Mouse (Mus musculus) Patski (cell line): ENCODE measurements around the gene Ptprn2. TPM values are rescaled to one million over a fixed set of nuclear protein-coding genes. Genes with fewer than 3 reads are reported as not detected.

Experiments used
- ATAC-seq: fragments of 100-300 bp; one replicate; pipeline ENCODE4 v1.8.0; 2021
- CTCF ChIA-PET: fragments of 350-600 bp; sonication (Branson Sonifier 250); formaldehyde crosslinking; loops from one replicate; lab custom pipeline; 2022; ENCODE audit warnings: inconsistent platforms; lab: Charles Lee
- POLR2A ChIA-PET: fragments of 350-600 bp; sonication (Branson Sonifier 250); formaldehyde crosslinking; loops from one replicate; lab custom pipeline; 2022; ENCODE audit warnings: antibody characterized with exemption, inconsistent platforms; lab: Charles Lee
- DNase-seq: peaks from one replicate; pipeline ENCODE4 v3.0.0-alpha.2; 2011; ENCODE audit warnings: low read depth, low spot score
- H3K27me3 ChIP-seq: fragments of 371-371 bp; one replicate; pipeline ENCODE4 v1.5.1; 2021
- CTCF ChIP-seq: fragments of 100-300 bp; IDR thresholded peaks from one replicate; pipeline ENCODE4 v1.5.1; 2021
- in situ Hi-C: fragments of 300-500 bp; cut with MboI; formaldehyde crosslinking; loops from 3 replicates; pipeline ENCODE4 v1.11.1; 2018; ENCODE audit warnings: low pct_unique_long_range_greater_than_20kb, mixed read lengths
- polyA plus RNA-seq: library from polyadenylated mRNA; unstranded; gene quantifications from one replicate; pipeline ENCODE4 v1.2.3, GENCODE M21; 2021

Ptprn2 gene
- polyA plus RNA-seq, 1 experiment from 2014 or later, result not detected

- ChIA-PET CTCF (no interaction called here), POLR2A (no interaction called here)
- DNase-seq (no peak), ATAC-seq (no peak)
- in situ Hi-C loops, result no loop called here
- peaks cover 6% of the 10 kb centered on the region for H3K27me3 ChIP-seq
- no peak for TF ChIP-seq CTCF
Observed at GRCm38 (mm10) chr12:117235114-117235513, 749.6 kb downstream of the Ptprn2 start.

GRCm38 (mm10) chr12:117236020-117236734, 750.7 kb downstream of the Ptprn2 start:
- ATAC-seq (no peak), DNase-seq (no peak)
- CTCF ChIA-PET, result interaction anchor here (1.1 kb wide), 1 partner anchor 10 kb away, joined by 3 read pairs; no protein-coding TSS in a partner anchor
- H3K27me3 ChIP-seq, result peaks cover 6% of the 10 kb centered on the region
- TF ChIP-seq CTCF, result no peak
- POLR2A ChIA-PET, result no interaction called here
- in situ Hi-C loops, result no loop called here

- DNase-seq, result no peak
- CTCF ChIA-PET, result interaction anchor here (1.1 kb wide), 1 partner anchor 11 kb away, joined by 3 read pairs; no protein-coding TSS in a partner anchor
- ATAC-seq, result no peak
- H3K27me3 ChIP-seq, result peaks cover 6% of the 10 kb centered on the region
- in situ Hi-C loops, result no loop called here
- POLR2A ChIA-PET, result no interaction called here
- TF ChIP-seq CTCF, result no peak
Observed at GRCm38 (mm10) chr12:117236981-117237380, 751.5 kb downstream of the Ptprn2 start.

GRCm38 (mm10) chr12:117239927-117240715, 754.6 kb downstream of the Ptprn2 start:
- no peak for TF ChIP-seq CTCF
- in situ Hi-C loops, result no loop called here
- H3K27me3 ChIP-seq, result no peaks in the 10 kb centered on the region
- POLR2A ChIA-PET, result no interaction called here
- ATAC-seq (no peak), DNase-seq (no peak)
- CTCF ChIA-PET, result no interaction called here

GRCm38 (mm10) chr12:117242181-117242580, 756.7 kb downstream of the Ptprn2 start:
- H3K27me3 ChIP-seq, result no peaks in the 10 kb centered on the region
- ATAC-seq (no peak), DNase-seq (no peak)
- ChIA-PET POLR2A (no interaction called here), CTCF (no interaction called here)
- in situ Hi-C loops, result no loop called here
- TF ChIP-seq CTCF, result no peak

DNA sequence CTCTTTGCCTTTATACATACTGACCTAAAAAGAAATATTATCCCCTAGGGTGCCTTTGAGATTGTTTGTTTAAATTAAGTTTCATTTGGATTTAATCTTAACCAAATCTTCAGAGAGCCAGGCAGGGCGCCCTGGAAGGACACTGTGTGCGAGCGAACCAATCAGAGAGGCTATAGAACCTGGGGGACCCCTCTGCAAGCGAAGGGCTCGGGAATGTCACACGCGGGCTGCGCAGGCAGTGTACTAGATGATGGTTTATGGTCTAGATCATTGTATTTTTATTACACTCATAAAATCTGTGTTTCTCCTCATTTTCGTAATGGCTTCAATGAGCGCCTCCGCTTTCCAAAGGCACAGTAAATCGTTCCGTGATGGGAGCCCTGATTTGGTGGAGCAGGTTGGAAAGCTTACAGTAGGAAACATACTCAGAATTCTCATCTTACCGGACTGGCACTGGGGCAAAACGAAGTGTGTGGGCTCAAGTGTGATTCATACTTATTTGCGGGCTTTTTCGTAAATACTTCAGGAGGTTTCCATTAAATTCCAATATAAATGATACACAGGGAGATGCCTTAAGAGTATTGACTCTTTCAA, 760.5 kb downstream of the Ptprn2 start:
- ATAC-seq, result no peak
- ChIA-PET POLR2A (no interaction called here), CTCF (no interaction called here)
- TF ChIP-seq CTCF, result no peak
- DNase-seq, result no peak
- H3K27me3 ChIP-seq, result peaks cover 7% of the 10 kb centered on the region
- in situ Hi-C loops, result no loop called here

DNA sequence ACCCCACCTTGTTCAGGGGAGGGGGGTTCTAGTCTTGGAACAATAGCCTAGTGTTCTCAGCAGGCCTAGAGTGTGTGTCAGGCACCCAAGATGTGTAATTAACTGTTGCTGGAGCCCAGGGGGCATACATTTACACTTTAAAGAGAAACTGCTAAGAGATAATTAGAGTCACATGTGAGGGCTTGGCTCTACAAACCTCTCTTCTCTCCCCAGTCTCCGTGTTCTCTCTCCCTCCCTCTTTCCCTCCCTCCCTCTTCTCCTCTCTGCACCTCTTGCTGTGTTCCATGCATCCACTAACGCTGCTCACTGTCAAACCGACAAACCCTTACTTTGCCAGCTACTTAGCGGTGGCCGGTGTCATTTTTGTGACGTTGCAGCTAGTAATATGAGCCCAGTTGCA, 764.9 kb downstream of the Ptprn2 start:
- in situ Hi-C loops, result no loop called here
- DNase-seq (no peak), ATAC-seq (no peak)
- peaks cover 11% of the 10 kb centered on the region for H3K27me3 ChIP-seq
- CTCF ChIA-PET, result no interaction called here
- TF ChIP-seq CTCF, result no peak
- POLR2A ChIA-PET, result no interaction called here

DNA sequence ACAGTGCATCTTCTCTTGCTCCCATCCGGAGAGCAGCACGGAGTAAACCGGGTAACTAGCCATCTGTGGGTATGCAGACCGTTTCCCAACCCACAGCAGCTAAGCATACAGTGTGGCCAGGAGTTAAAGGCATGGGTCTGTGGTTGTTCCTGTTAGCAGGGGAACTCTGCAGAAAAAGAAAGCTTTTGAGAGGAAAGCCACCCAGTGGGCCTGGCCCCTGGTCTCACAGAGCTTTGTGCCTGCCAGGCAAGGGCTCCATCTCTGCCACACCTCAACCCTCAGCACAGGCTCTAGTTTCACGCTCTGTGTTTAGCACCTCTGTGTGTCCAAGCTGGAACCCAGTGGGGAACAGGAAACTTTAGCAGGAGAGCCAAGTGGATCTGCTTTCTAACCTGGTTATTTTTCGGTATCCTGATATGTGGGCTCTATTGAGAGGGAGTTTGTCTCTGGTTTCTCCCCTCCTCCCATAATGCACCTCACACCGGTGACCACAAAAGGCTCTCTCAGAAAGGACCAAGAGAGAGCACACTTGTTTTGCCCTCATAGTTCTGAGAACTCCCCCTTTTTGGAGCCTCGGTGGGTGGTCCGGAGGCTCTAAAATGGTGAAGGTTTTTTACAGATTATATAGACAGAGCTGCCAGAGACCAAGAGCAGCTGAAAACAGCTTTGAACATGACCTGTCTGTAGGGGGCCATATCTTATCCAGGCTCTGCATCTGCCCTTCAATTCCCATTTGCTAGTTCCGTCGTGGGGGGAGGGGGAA, 766.3 kb downstream of the Ptprn2 start:
- no peak for DNase-seq
- H3K27me3 ChIP-seq, result peaks cover 11% of the 10 kb centered on the region
- TF ChIP-seq CTCF, result no peak
- ChIA-PET CTCF (no interaction called here), POLR2A (no interaction called here)
- no peak for ATAC-seq
- in situ Hi-C loops, result no loop called here

DNA sequence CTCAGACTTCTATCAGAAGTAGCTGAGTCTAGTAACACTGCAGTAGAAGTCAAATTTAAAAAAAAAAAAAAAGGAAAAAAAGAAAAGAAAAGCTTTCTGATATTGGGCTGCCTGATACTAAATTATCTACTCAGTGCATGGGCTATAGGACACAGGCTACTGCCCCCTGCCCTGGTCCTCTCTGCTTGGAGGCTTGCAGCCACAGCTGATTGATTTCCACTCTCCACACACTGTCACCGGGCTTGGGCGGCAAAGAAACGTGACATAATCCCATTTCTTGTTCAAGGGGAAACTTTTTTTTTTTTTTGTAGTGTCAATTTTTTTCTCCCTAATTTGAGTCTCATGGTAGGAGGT, 766.9 kb downstream of the Ptprn2 start:
- ATAC-seq (no peak), DNase-seq (no peak)
- in situ Hi-C loops, result no loop called here
- peaks cover 11% of the 10 kb centered on the region for H3K27me3 ChIP-seq
- ChIA-PET POLR2A (no interaction called here), CTCF (no interaction called here)
- no peak for TF ChIP-seq CTCF

DNA sequence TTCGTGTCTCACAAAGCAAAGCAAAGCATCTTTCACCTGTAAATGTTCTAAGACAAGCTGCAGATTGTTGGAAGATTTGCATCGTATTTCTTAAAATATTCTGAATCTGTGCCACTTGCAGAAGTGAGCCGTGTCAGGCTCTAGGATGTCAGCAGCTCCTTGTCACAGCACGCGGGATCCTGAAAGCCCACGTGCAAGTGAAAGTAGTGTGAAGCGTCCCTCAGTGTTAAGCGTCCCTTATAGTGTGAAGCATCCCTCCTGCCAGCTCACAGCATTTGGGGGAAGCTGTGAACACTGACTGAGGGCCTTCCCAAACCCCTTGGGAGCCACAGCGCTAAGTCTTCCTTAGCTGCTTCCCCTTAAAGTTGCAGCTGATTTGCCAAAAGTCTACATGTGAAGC, 768.8 kb downstream of the Ptprn2 start:
- DNase-seq, result no peak
- in situ Hi-C loops, result no loop called here
- CTCF ChIA-PET, result no interaction called here
- no peak for ATAC-seq
- TF ChIP-seq CTCF, result no peak
- POLR2A ChIA-PET, result no interaction called here
- peaks cover 11% of the 10 kb centered on the region for H3K27me3 ChIP-seq

DNA sequence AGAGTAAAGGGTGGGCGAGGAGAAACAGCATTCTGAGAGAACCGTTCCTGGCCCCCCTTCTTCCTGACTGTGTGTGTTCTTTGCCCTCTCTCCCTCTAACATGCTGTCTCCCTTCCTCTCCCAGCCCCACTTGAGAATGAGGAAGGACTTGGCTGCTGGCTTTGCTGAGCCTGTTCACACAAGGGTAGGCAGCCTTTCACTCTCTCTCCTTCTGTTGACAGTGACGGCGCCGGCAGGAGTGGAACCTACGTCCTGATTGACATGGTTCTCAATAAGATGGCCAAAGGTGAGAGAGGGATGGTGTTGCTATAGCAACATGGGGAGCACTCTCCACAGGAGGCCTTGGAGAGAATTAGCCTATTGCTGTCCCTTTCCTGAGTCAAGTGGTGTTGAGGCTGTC, 769.8 kb downstream of the Ptprn2 start:
- TF ChIP-seq CTCF, result no peak
- ChIA-PET POLR2A (no interaction called here), CTCF (no interaction called here)
- ATAC-seq, result no peak
- no peak for DNase-seq
- in situ Hi-C loops, result no loop called here
- peaks cover 4% of the 10 kb centered on the region for H3K27me3 ChIP-seq
